Comparison of ENCODE assay signal across 9 mouse cellular contexts in genomic region chr2:27097241-27097656, GRCm38 (mm10). TPM values are rescaled to one million over a fixed set of nuclear protein-coding genes. Genes with fewer than 3 reads are reported as not detected.
A peak's percentile ranks its signal among the peaks of the same experiment; 100 is the strongest.
DNase-seq lines count a peak whose midpoint lies in the region; ATAC-seq and TF ChIP-seq lines count a peak whose summit lies in the region.
"Had no signal": no experiment of that assay in that cellular context is flagged by ENCODE, and none has a peak within 500 bp of the region (broad histone marks: within the 10 kb centered on the region; RNA-seq: fewer than 3 reads in every experiment).

No protein-coding gene starts in this region.

- DNase-seq in left cerebral cortex, adult 2 months (ENCODE audit: extremely low spot score in 1 of 2, low spot score in 2 of 2): no peak
- DNase-seq in left cerebral cortex, postnatal 4 days: no peak
- peak; percentile 66 for DNase-seq in brain, adult 2 months (ENCODE audit: low read depth, low spot score)
- DNase-seq in hindbrain, embryonic 11.5 days (ENCODE audit: low spot score): no peak
- no peak for DNase-seq in embryo, embryonic 10.5 days (ENCODE audit: low spot score)
- no peak for DNase-seq in adrenal gland, postnatal 36 days
- DNase-seq in cerebellum, postnatal 4 days (ENCODE audit: low spot score in 2 of 2): no peak
- DNase-seq: thymus, postnatal 4 days had no signal

- H3K27ac ChIP-seq in left cerebral cortex, adult 2 months: peak overlapping the region; percentile 93
- 0 out of 2 replicates have a peak overlapping the region, but pooled peaks have one; percentile 17 for H3K27ac ChIP-seq in hindbrain, embryonic 11.5 days (ENCODE audit: low read depth, low read length)
- H3K27ac ChIP-seq in neural tube, embryonic 12.5 days: no peak overlapping the region

- H3K9me3 ChIP-seq in hindbrain, embryonic 11.5 days (ENCODE audit: control insufficient read depth, low read length): no peaks in the 10 kb centered on the region
- no peaks in the 10 kb centered on the region for H3K9me3 ChIP-seq in neural tube, embryonic 12.5 days

- no peak overlapping the region for H3K4me3 ChIP-seq in left cerebral cortex, adult 2 months
- no peak overlapping the region for H3K4me3 ChIP-seq in hindbrain, embryonic 11.5 days (ENCODE audit: low read depth, low read length)
- H3K4me3 ChIP-seq in neural tube, embryonic 12.5 days: no peak overlapping the region

- H3K4me1 ChIP-seq in hindbrain, embryonic 11.5 days (replicated peaks; ENCODE audit: control insufficient read depth, insufficient read depth, low read length): no peaks in the 10 kb centered on the region
- H3K4me1 ChIP-seq in neural tube, embryonic 12.5 days: peaks cover 14% of the 10 kb centered on the region

- H3K27me3 ChIP-seq in hindbrain, embryonic 11.5 days (ENCODE audit: control insufficient read depth, insufficient read depth, low read length): no peaks in the 10 kb centered on the region
- H3K27me3 ChIP-seq in neural tube, embryonic 12.5 days (replicated peaks): no peaks in the 10 kb centered on the region

- 66% methylated on average over 6 of the region's 6 CpGs for WGBS in hindbrain, embryonic 11.5 days
- 47% methylated on average over 6 of the region's 6 CpGs for WGBS in neural tube, embryonic 12.5 days

- intact Hi-C loops in left cerebral cortex, adult 2 months (cut with DNase I): loop anchor here (5.0 kb wide), 1 partner anchor 70 kb away; the partner anchor contains the start of gene Dbh
- intact Hi-C loops in left cerebral cortex, postnatal 4 days (cut with DNase I): no loop called here

- no peak for ATAC-seq in hindbrain, embryonic 11.5 days (ENCODE audit: low FRiP score)
- 0 out of 2 replicates have a peak, but pooled peaks have one; percentile 9 for ATAC-seq in neural tube, embryonic 12.5 days (ENCODE audit: low FRiP score, low read depth)

- H3K36me3 ChIP-seq in hindbrain, embryonic 11.5 days (ENCODE audit: control insufficient read depth, insufficient read depth, low read length): no peaks in the 10 kb centered on the region
- no peaks in the 10 kb centered on the region for H3K36me3 ChIP-seq in neural tube, embryonic 12.5 days

- no peak overlapping the region for H3K9ac ChIP-seq in hindbrain, embryonic 11.5 days (ENCODE audit: low read depth, low read length)
- H3K9ac ChIP-seq in neural tube, embryonic 12.5 days: no peak overlapping the region

- TF ChIP-seq CTCF in left cerebral cortex, adult 2 months (IDR thresholded peaks at IDR 0.05): no peak

- no peak overlapping the region for H3K4me2 ChIP-seq in hindbrain, embryonic 11.5 days (replicated peaks; ENCODE audit: low read depth, low read length)
- H3K4me2 ChIP-seq in neural tube, embryonic 12.5 days (replicated peaks): no peak overlapping the region; the same call in 1 of the 2 replicates

RNA-seq across cellular contexts. Expression of gene Adamtsl2, which starts 18.1 kb away (rescaled TPM):
- 10 to 100 TPM; 16.2 to 21.4 TPM for total RNA-seq in left cerebral cortex, adult 2 months (2021)
- 10 to 100 TPM; 23.8 to 25.1 TPM for total RNA-seq in left cerebral cortex, postnatal 4 days (2021)
- polyA plus RNA-seq in hindbrain, embryonic 11.5 days (2014; fragmentation: Nextera tagmentation; extraction: Ambion mirVana): 5.6 and 6.2 TPM in 2 replicates
- 6.4 and 9.3 TPM in 2 replicates for polyA plus RNA-seq in neural tube, embryonic 12.5 days (2016; fragmentation: Nextera tagmentation; extraction: Ambion mirVana)
- 10 to 100 TPM; 15.7 to 31.7 TPM for total RNA-seq in adrenal gland, postnatal 36 days (2021)

RNA-seq across cellular contexts. Expression of gene Mymk, which starts 25.3 kb away (rescaled TPM):
- under 1 TPM in 1 of 2 experiments, not detected in 1; 0.75 TPM for total RNA-seq in left cerebral cortex, adult 2 months (2021)
- under 1 TPM in 1 of 2 experiments, not detected in 1; 0.42 TPM for total RNA-seq in left cerebral cortex, postnatal 4 days (2021)
- polyA plus RNA-seq in hindbrain, embryonic 11.5 days (2014; fragmentation: Nextera tagmentation; extraction: Ambion mirVana): 1.9 and 3.6 TPM in 2 replicates
- 6.4 and 7.0 TPM in 2 replicates for polyA plus RNA-seq in neural tube, embryonic 12.5 days (2016; fragmentation: Nextera tagmentation; extraction: Ambion mirVana)
- total RNA-seq in adrenal gland, postnatal 36 days (2021): not detected

RNA-seq across cellular contexts. Expression of gene Fam163b, which starts 45.0 kb away (rescaled TPM):
- total RNA-seq in left cerebral cortex, adult 2 months (2021): 100 to 1,000 TPM; 103 to 109 TPM
- total RNA-seq in left cerebral cortex, postnatal 4 days (2021): 10 to 100 TPM; 55.8 to 61.9 TPM
- 0.23 and 0.43 TPM in 2 replicates for polyA plus RNA-seq in hindbrain, embryonic 11.5 days (2014; fragmentation: Nextera tagmentation; extraction: Ambion mirVana)
- polyA plus RNA-seq in neural tube, embryonic 12.5 days (2016; fragmentation: Nextera tagmentation; extraction: Ambion mirVana): 0.74 and 0.80 TPM in 2 replicates
- total RNA-seq in adrenal gland, postnatal 36 days (2021): 1 to 10 TPM; 1.1 to 1.7 TPM

Comparison
In these comparisons a context has a peak if more than half of its experiments do, and no peak if none do; other contexts are left out.
1. RNA of gene Fam163b, which starts 45.0 kb away (total RNA-seq): 103 to 109 TPM in left cerebral cortex, adult 2 months and 55.8 to 61.9 TPM in left cerebral cortex, postnatal 4 days; 1.1 to 1.7 TPM in adrenal gland, postnatal 36 days; every median in the first group is over 10 times any median in the second.